Mouse (Mus musculus) thymus, postnatal 14 days (tissue): Measurements from ENCODE around the gene Pgls.

Source experiments
- DNase-seq: peaks from one replicate; pipeline ENCODE4 v3.0.0; 2021

The Pgls gene

GRCm38 (mm10) chr8:71602666-71603334 is 10.8 kb downstream of the Pgls start:
- DNase-seq: peak; percentile 42

GRCm38 (mm10) chr8:71604021-71604420 is 12.0 kb downstream of the Pgls start:
- no peak for DNase-seq

- DNase-seq: peak; percentile 97
These were observed 19.1 kb downstream of the Pgls start, which contains the start of gene Colgalt1 for GRCm38 (mm10) chr8:71610822-71611651. Gene Colgalt1, plus strand, starts transcription at chr8:71610998.

GRCm38 (mm10) chr8:71612141-71612540 is 20.2 kb downstream of the Pgls start:
- no peak for DNase-seq

GRCm38 (mm10) chr8:71613418-71613817 is 21.4 kb downstream of the Pgls start:
- no peak for DNase-seq

- no peak for DNase-seq
These were observed 27.8 kb downstream of the Pgls start for GRCm38 (mm10) chr8:71619786-71620185.

- no peak for DNase-seq
These were observed 33.1 kb downstream of the Pgls start for GRCm38 (mm10) chr8:71625088-71625487.

GRCm38 (mm10) chr8:71626753-71627152 is 34.8 kb downstream of the Pgls start:
- DNase-seq: no peak

GRCm38 (mm10) chr8:71627265-71628099 is 35.5 kb downstream of the Pgls start:
- peak; percentile 23 for DNase-seq

GRCm38 (mm10) chr8:71628396-71629095 is 36.6 kb downstream of the Pgls start:
- no peak for DNase-seq

GRCm38 (mm10) chr8:71629096-71629697 is 37.2 kb downstream of the Pgls start:
- DNase-seq: peak; percentile 94

- DNase-seq: peak; percentile 70
These were observed 37.8 kb downstream of the Pgls start for GRCm38 (mm10) chr8:71629781-71630212.

GRCm38 (mm10) chr8:71630761-71631160 is 38.8 kb downstream of the Pgls start:
- no peak for DNase-seq

GRCm38 (mm10) chr8:71631897-71632296 is 39.9 kb downstream of the Pgls start:
- DNase-seq: no peak

- peak; percentile 90 for DNase-seq
These were observed 41.2 kb downstream of the Pgls start for GRCm38 (mm10) chr8:71633164-71633563.

GRCm38 (mm10) chr8:71633981-71634667 is 42.1 kb downstream of the Pgls start:
- peak; percentile 86 for DNase-seq

GRCm38 (mm10) chr8:71637149-71638095 is 45.4 kb downstream of the Pgls start:
- no peak for DNase-seq

- DNase-seq: no peak
These were observed 46.3 kb downstream of the Pgls start for GRCm38 (mm10) chr8:71638321-71638720.

- no peak for DNase-seq
These were observed 47.3 kb downstream of the Pgls start for GRCm38 (mm10) chr8:71639318-71639717.

GRCm38 (mm10) chr8:71645510-71645909 is 53.5 kb downstream of the Pgls start:
- no peak for DNase-seq
